Mouse (Mus musculus) frontal cortex, postnatal 36 days (tissue): ENCODE results near the gene Prkra.
"Not testable (repeated sequence)": the region's sequence is repeated elsewhere in the genome, so short reads cannot be mapped to it uniquely, and the experiment has no call there.

ENCODE experiments used
- DNase-seq, 2 experiments: peaks; one replicate each; pipeline ENCODE4 v3.0.0; 2022; ENCODE audit warnings: low spot score in 2 of 2

Prkra gene

DNA sequence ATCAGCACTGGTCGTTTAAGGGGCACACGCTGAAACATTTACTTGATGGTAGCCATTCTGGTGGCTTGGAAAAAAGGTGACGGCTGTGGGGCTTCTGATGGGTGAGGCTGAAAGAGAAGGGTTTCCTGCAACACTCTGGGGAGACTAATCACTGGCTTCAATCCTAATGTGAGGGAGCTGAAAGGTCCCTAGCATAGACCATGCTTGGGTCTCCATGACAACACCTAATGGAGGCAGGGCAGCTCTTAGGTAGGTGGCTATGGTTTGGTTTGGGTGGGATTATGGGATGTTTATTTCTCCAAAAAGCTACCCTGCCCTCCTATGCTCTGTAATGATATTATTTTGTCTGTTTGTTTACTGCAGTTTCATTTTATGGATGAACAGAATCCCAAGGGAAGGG lies 7.6 kb upstream of the Prkra start:
- DNase-seq: no peak

GRCm38 (mm10) chr2:76654646-76655045 lies 6.8 kb upstream of the Prkra start:
- DNase-seq: no peak

DNA sequence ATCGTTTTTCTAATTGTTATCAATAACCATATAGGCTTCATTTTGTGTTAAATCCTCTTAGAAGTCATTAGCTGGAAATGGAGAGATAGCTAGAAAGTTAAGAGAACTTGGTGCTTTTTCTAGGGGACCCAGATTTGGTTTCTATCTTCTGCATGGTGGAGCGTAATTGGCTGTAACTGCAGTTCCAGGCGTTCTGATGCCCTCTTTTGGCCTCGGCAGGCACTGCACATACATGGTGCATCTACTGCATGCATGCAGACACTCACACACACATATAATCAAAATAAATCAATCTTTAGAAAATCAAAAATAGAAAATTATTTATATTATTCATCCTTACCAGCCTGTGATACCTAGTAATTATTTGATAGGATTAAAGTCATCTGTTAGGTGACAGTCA lies 5.3 kb upstream of the Prkra start:
- DNase-seq: no peak

DNA sequence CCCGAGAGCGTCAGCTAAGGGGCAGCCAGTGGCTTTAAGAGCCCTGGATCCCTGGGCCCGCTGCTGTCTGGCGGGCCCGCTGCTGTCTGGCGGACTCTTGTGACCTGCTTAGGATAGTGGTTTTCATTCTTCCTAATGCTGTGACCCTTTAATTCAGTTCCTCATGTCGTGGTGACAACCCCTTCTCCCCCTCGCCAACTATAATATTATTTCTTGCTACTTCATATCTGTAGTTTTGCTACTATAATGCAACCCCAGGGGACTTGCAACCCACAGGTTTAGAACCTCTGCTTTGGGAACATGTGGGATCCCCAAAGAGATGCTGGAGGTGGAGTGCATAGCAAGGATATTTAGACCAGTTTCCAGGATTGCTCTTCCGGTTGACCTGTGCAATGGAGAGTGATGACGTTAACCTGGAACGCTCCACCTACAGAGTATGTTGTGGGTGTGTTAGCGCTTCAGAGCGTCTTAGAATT lies 889 bp upstream of the Prkra start:
- no peak for DNase-seq

GRCm38 (mm10) chr2:76647441-76647869 lies 360 bp downstream of the Prkra start:
- DNase-seq: no peak

GRCm38 (mm10) chr2:76643801-76644200 lies 4.0 kb downstream of the Prkra start:
- DNase-seq: no peak

- no peak for DNase-seq
Measured at GRCm38 (mm10) chr2:76639637-76640036, 8.2 kb downstream of the Prkra start.

- no peak for DNase-seq
Measured at GRCm38 (mm10) chr2:76631600-76631999, 16.2 kb downstream of the Prkra start.

DNA sequence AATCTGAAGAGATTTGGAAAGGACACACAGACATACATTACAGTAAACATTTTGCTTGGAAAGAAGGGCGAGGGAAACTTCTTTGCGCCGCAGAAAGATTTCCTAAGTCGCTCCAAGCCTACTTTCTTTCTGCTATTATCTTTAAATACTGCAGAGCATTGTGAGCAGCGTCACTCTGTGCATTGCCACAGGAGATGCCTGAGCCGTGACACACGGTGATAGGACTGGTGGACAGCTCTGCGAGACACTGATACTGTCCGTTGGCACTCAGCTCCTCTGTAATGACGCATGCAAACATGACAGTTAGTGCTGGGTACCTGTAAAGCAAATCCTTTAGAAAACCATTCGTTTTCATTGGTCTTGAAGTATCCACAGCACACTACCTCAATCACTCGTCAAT lies 17.5 kb downstream of the Prkra start:
- DNase-seq: no peak

DNA sequence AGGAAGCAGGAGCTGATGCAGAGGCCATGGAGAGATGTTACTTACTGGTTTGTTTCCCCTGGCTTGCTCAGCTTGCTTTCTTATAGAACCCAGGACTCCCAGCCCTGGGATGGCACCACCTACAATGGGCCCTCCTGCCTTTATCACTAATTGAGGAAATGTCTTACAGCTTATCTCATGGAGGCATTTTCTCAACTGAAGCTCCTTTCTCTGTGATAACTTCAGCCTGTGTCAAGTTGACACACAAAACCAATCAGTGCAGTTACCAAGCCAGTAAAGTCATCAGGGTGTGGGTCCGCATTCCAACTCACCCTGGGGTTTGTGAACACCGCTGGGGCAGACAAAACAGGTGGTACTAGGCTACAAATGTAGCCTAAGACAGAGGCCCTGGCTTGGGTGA lies 25.5 kb downstream of the Prkra start:
- DNase-seq: not testable (repeated sequence)

GRCm38 (mm10) chr2:76621724-76622123 lies 26.1 kb downstream of the Prkra start:
- DNase-seq: no peak

- no peak for DNase-seq
Measured at GRCm38 (mm10) chr2:76620188-76620587, 27.6 kb downstream of the Prkra start.

GRCm38 (mm10) chr2:76618078-76618477 lies 29.7 kb downstream of the Prkra start:
- peak; percentile 14 to 53 for DNase-seq

- no peak for DNase-seq
Measured at GRCm38 (mm10) chr2:76611996-76612395, 35.8 kb downstream of the Prkra start.

- no peak for DNase-seq
Measured at GRCm38 (mm10) chr2:76610326-76611104, 37.3 kb downstream of the Prkra start.

- peak in 1 of 2 experiments; percentile 12 for DNase-seq
Measured at GRCm38 (mm10) chr2:76606704-76607103, 41.1 kb downstream of the Prkra start.

GRCm38 (mm10) chr2:76602256-76602655 lies 45.6 kb downstream of the Prkra start:
- DNase-seq: no peak

- no peak for DNase-seq
Measured at GRCm38 (mm10) chr2:76599214-76599613, 48.6 kb downstream of the Prkra start.

GRCm38 (mm10) chr2:76597521-76597920 lies 50.3 kb downstream of the Prkra start:
- DNase-seq: no peak

GRCm38 (mm10) chr2:76592401-76592924 lies 55.4 kb downstream of the Prkra start:
- no peak for DNase-seq

DNA sequence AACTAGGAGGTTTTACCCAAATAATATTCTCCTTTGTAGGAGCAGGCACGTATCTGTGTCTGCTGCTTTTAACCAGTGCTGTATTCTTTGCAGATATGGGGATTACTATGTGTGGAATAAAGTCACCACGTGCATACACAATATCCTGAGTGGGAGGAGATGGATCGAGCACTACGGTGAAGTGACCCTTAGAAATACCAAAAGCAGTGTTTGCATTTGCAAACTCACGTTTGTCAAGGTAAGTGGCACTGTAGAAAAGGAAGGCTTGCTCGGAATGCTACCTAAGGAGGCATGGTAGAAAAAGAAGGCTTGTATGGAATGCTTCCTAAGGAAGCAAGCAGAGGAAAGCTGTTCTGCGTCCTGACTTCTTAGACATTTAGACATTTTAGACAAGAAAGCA lies 57.6 kb downstream of the Prkra start:
- no peak for DNase-seq

DNA sequence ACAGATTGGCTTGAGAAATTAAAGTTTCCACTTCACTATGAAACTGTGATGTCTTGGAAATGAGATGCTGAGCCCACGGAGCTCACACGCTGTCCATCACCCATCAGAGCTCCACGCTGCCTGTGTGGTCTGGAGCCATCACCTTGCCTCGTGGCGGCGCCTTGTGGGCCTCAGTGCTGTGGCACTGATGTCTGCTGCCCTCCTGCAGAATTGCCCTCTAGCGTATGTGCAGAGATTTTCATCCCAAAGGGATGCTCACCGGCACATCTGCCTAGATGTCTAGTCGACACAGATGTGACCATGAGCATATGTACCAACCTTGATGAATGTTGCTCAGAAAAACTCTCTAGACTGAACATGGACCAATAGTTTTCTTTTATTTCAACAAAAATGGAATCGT lies 60.9 kb downstream of the Prkra start:
- DNase-seq: no peak

DNA sequence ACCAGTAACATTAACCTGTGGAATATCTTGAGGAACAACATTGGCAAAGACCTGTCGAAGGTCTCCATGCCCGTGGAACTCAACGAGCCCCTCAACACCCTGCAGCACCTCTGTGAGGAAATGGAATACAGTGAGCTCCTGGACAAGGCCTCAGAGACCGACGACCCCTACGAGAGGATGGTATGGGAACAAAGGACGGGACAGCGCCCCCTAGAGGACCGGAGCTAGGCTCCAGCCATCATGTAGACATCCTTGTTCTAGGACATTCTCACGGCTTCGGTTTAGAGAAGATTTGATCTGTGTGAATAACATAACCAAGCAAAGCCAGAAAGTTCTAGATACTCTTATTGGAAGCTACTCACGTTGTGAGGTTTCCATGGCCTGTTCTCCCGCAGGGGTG lies 62.7 kb downstream of the Prkra start:
- DNase-seq: no peak
